Mouse (Mus musculus) midbrain, embryonic 11.5 days (tissue): ENCODE results near the gene Mrps18a. TPM values are rescaled to one million over a fixed set of nuclear protein-coding genes. Genes with fewer than 3 reads are reported as not detected.

Experiments
- ATAC-seq: fragments of 200-750 bp; cut with Nextera tagmentation; 2 replicates; pipeline ENCODE4 v1.8.0; 2017; ENCODE audit warnings: moderate TSS enrichment, moderate library complexity; ENCODE audit not compliant: low FRiP score
- DNase-seq: peaks from one replicate; pipeline ENCODE4 v3.0.0; 2015; ENCODE audit warnings: low spot score; ENCODE audit errors: missing footprints
- H3K27ac ChIP-seq: fragments of 300-500 bp; sonication (generic); 2 replicates; pipeline ENCODE4 v1.5.1; 2014; ENCODE audit warnings: low read depth, low read length
- H3K27me3 ChIP-seq: fragments of 300-500 bp; sonication (generic); 2 replicates; pipeline ENCODE4 v1.6.1; 2014; ENCODE audit warnings: mild to moderate bottlenecking, low read length, moderate library complexity, mixed read lengths; ENCODE audit not compliant: control insufficient read depth, insufficient read depth
- H3K36me3 ChIP-seq: fragments of 300-500 bp; sonication (generic); 2 replicates; pipeline ENCODE4 v1.6.1; 2014; ENCODE audit warnings: mild to moderate bottlenecking, low read length, moderate library complexity, mixed read lengths; ENCODE audit not compliant: control insufficient read depth, insufficient read depth
- H3K4me1 ChIP-seq: fragments of 300-500 bp; sonication (generic); 2 replicates; pipeline ENCODE4 v1.6.1; 2014; ENCODE audit warnings: low read length; ENCODE audit not compliant: control insufficient read depth, insufficient read depth
- H3K4me2 ChIP-seq: fragments of 300-500 bp; sonication (generic); 2 replicates; pipeline ENCODE4 v1.6.1; 2014; ENCODE audit warnings: mild to moderate bottlenecking, moderate library complexity
- H3K4me3 ChIP-seq: fragments of 300-500 bp; sonication (generic); 2 replicates; pipeline ENCODE4 v1.5.1; 2014; ENCODE audit warnings: low read depth, low read length
- H3K9ac ChIP-seq: fragments of 300-500 bp; sonication (generic); 2 replicates; pipeline ENCODE4 v1.6.1; 2014; ENCODE audit warnings: low read length
- H3K9me3 ChIP-seq: fragments of 300-500 bp; sonication (generic); 2 replicates; pipeline ENCODE4 v1.6.1; 2016; ENCODE audit warnings: low read length; ENCODE audit not compliant: control insufficient read depth
- WGBS: fragments of 180-500 bp; shearing (Covaris S2); extraction: QIAGEN DNeasy Blood & Tissue Kit; methylation state at CpG from one replicate; pipeline ENCODE4 v1.1.7; 2014; 5-methylcytosine and 5-hydroxymethylcytosine counted together
- polyA plus RNA-seq: library from polyadenylated mRNA; unstranded; fragments of >200 nt; fragmentation: Nextera tagmentation; extraction: Ambion mirVana; gene quantifications from 2 replicates; pipeline ENCODE4 v1.2.1, GENCODE M21; 2014

Gene Mrps18a
- polyA plus RNA-seq, 1 experiment from 2014 or later = 119 TPM

GRCm38 (mm10) chr17:46162551-46162950 lies 51.8 kb downstream of the Mrps18a start:
- H3K4me3 ChIP-seq = no peak overlapping the region
- H3K36me3 ChIP-seq = peaks cover 11% of the 10 kb centered on the region; the same call in 1 of the 2 replicates
- H3K4me2 ChIP-seq = no peak overlapping the region
- no peak overlapping the region for H3K27ac ChIP-seq
- DNase-seq (no peak), ATAC-seq (no peak)
- H3K9me3 ChIP-seq = no peaks in the 10 kb centered on the region
- H3K27me3 ChIP-seq = no peaks in the 10 kb centered on the region
- 94% methylated on average over 7 of the region's 7 CpGs for WGBS
- peaks cover 15% of the 10 kb centered on the region for H3K4me1 ChIP-seq
- no peak overlapping the region for H3K9ac ChIP-seq

- H3K27ac ChIP-seq = no peak overlapping the region
- no peak overlapping the region for H3K4me3 ChIP-seq
- peaks cover 15% of the 10 kb centered on the region for H3K4me1 ChIP-seq
- WGBS = 91% methylated on average over 9 of the region's 9 CpGs
- H3K9ac ChIP-seq = no peak overlapping the region
- no peak overlapping the region for H3K4me2 ChIP-seq
- peaks cover 12% of the 10 kb centered on the region; the same call in 1 of the 2 replicates for H3K36me3 ChIP-seq
- H3K27me3 ChIP-seq = no peaks in the 10 kb centered on the region
- no peaks in the 10 kb centered on the region for H3K9me3 ChIP-seq
- ATAC-seq (no peak), DNase-seq (no peak)
Measured at GRCm38 (mm10) chr17:46162951-46163421, 52.2 kb downstream of the Mrps18a start.

- H3K4me3 ChIP-seq = no peak overlapping the region
- ATAC-seq (no peak), DNase-seq (no peak)
- H3K27me3 ChIP-seq = no peaks in the 10 kb centered on the region
- H3K9ac ChIP-seq = no peak overlapping the region
- H3K27ac ChIP-seq = no peak overlapping the region
- peaks cover 20% of the 10 kb centered on the region; the same call in 1 of the 2 replicates for H3K36me3 ChIP-seq
- H3K4me2 ChIP-seq = no peak overlapping the region
- 94% methylated on average over 8 of the region's 8 CpGs for WGBS
- no peaks in the 10 kb centered on the region for H3K9me3 ChIP-seq
- peaks cover 15% of the 10 kb centered on the region for H3K4me1 ChIP-seq
Measured at GRCm38 (mm10) chr17:46164301-46164700, 53.5 kb downstream of the Mrps18a start.

- WGBS = 90% methylated on average over 10 of the region's 10 CpGs
- H3K9ac ChIP-seq = no peak overlapping the region
- DNase-seq (no peak), ATAC-seq (no peak)
- no peak overlapping the region for H3K4me2 ChIP-seq
- H3K4me3 ChIP-seq = no peak overlapping the region
- H3K9me3 ChIP-seq = no peaks in the 10 kb centered on the region
- peaks cover 23% of the 10 kb centered on the region; the same call in 1 of the 2 replicates for H3K36me3 ChIP-seq
- H3K4me1 ChIP-seq = peaks cover 12% of the 10 kb centered on the region
- no peak overlapping the region for H3K27ac ChIP-seq
- no peaks in the 10 kb centered on the region for H3K27me3 ChIP-seq
Measured at GRCm38 (mm10) chr17:46164791-46165190, 54.0 kb downstream of the Mrps18a start.

- Histone ChIP-seq H3K4me2 (no peak overlapping the region), H3K36me3 (peaks cover 24% of the 10 kb centered on the region; the same call in 1 of the 2 replicates), H3K9ac (no peak overlapping the region), H3K9me3 (no peaks in the 10 kb centered on the region), H3K4me3 (no peak overlapping the region), H3K27ac (no peak overlapping the region), H3K4me1 (peaks cover 10% of the 10 kb centered on the region), H3K27me3 (no peaks in the 10 kb centered on the region)
- DNase-seq (no peak), ATAC-seq (no peak)
- WGBS = 90% methylated on average over 12 of the region's 12 CpGs
Measured at GRCm38 (mm10) chr17:46165460-46165859, 54.7 kb downstream of the Mrps18a start.

- ATAC-seq (no peak), DNase-seq (no peak)
- H3K9ac ChIP-seq = no peak overlapping the region
- no peak overlapping the region for H3K4me2 ChIP-seq
- H3K9me3 ChIP-seq = no peaks in the 10 kb centered on the region
- H3K27ac ChIP-seq = no peak overlapping the region
- WGBS = 90% methylated on average over 5 of the region's 5 CpGs
- H3K36me3 ChIP-seq = peaks cover 24% of the 10 kb centered on the region; the same call in 1 of the 2 replicates
- H3K27me3 ChIP-seq = no peaks in the 10 kb centered on the region
- H3K4me3 ChIP-seq = no peak overlapping the region
- peaks cover 10% of the 10 kb centered on the region for H3K4me1 ChIP-seq
Measured at GRCm38 (mm10) chr17:46166270-46166669, 55.5 kb downstream of the Mrps18a start.

GRCm38 (mm10) chr17:46167014-46167413 lies 56.2 kb downstream of the Mrps18a start:
- WGBS = 87% methylated on average over 11 of the region's 11 CpGs
- H3K27ac ChIP-seq = no peak overlapping the region
- H3K4me1 ChIP-seq = peaks cover 3% of the 10 kb centered on the region
- no peaks in the 10 kb centered on the region for H3K27me3 ChIP-seq
- peaks cover 24% of the 10 kb centered on the region; the same call in 1 of the 2 replicates for H3K36me3 ChIP-seq
- H3K9ac ChIP-seq = no peak overlapping the region
- H3K4me2 ChIP-seq = no peak overlapping the region
- H3K4me3 ChIP-seq = no peak overlapping the region
- no peak for DNase-seq
- ATAC-seq = no peak
- H3K9me3 ChIP-seq = no peaks in the 10 kb centered on the region

- H3K4me1 ChIP-seq = no peaks in the 10 kb centered on the region
- 77% methylated on average over 5 of the region's 5 CpGs for WGBS
- no peak overlapping the region for H3K9ac ChIP-seq
- ATAC-seq (no peak), DNase-seq (no peak)
- H3K4me2 ChIP-seq = no peak overlapping the region
- no peaks in the 10 kb centered on the region for H3K9me3 ChIP-seq
- no peak overlapping the region for H3K27ac ChIP-seq
- H3K4me3 ChIP-seq = no peak overlapping the region
- no peaks in the 10 kb centered on the region for H3K27me3 ChIP-seq
- peaks cover 29% of the 10 kb centered on the region for H3K36me3 ChIP-seq
Measured at GRCm38 (mm10) chr17:46168318-46168717, 57.5 kb downstream of the Mrps18a start.

- Histone ChIP-seq H3K4me3 (no peak overlapping the region), H3K27ac (no peak overlapping the region), H3K4me1 (no peaks in the 10 kb centered on the region), H3K9me3 (no peaks in the 10 kb centered on the region), H3K9ac (no peak overlapping the region), H3K4me2 (no peak overlapping the region), H3K27me3 (no peaks in the 10 kb centered on the region), H3K36me3 (peaks cover 29% of the 10 kb centered on the region)
- WGBS = 93% methylated on average over 5 of the region's 5 CpGs
- DNase-seq = peak; percentile 21
- no peak for ATAC-seq
Measured at GRCm38 (mm10) chr17:46168768-46169167, 58.0 kb downstream of the Mrps18a start.
